Mouse (Mus musculus): ENCODE measurements around the gene Fbxl12.
"Not testable (repeated sequence)": the region's sequence is repeated elsewhere in the genome, so short reads cannot be mapped to it uniquely, and the experiment has no call there.

Fbxl12 gene

DNA sequence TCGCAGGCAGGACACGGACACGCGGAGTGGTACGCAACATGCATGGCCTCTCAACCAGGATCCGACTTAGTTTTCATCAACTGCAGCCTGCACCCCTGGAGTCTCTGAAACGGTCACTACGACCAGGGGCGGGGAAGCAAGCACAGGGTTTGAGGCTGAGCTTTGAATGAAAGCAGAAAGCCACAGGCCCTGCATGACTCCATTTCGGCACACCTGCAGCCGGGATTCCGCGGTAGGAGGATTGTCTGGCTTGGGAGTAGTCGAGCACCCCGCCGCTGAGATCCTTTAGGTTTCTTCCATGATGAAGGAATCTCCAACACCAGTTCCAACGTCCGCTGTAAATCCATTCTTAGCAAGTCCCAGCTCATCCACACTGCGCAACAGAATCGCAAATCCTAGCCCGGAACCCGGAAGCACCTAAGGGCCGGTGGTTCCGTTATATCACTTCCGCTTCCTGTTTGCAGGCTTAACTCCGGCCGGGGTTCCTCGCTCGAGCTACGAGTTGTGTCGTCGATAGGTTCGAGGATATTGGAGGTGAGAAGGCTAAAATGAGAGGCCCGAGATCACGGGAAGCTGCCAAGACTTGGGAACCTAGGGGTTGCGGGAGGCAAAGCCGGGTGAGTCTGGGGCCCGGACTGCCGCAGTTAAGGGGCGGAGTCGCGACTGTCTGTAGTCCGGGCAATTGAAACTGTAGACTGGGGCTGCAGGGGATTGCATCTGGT is at the start of gene Fbxl12:
Fbxl12 (minus strand) TSS at position 408 of the 722 bp plus-strand sequence.
- peak; percentile 72 for DNase-seq

GRCm38 (mm10) chr9:20692863-20693262 is 48.3 kb upstream of the Fbxl12 start:
- DNase-seq = no peak

GRCm38 (mm10) chr9:20690449-20690848 is 45.9 kb upstream of the Fbxl12 start:
- not testable (repeated sequence) for DNase-seq

- no peak for DNase-seq
Observed at GRCm38 (mm10) chr9:20689913-20690312, 45.3 kb upstream of the Fbxl12 start.

- DNase-seq = no peak
Observed at GRCm38 (mm10) chr9:20689403-20689802, 44.8 kb upstream of the Fbxl12 start.

- no peak for DNase-seq
Observed at GRCm38 (mm10) chr9:20685081-20685861, 40.7 kb upstream of the Fbxl12 start.

DNA sequence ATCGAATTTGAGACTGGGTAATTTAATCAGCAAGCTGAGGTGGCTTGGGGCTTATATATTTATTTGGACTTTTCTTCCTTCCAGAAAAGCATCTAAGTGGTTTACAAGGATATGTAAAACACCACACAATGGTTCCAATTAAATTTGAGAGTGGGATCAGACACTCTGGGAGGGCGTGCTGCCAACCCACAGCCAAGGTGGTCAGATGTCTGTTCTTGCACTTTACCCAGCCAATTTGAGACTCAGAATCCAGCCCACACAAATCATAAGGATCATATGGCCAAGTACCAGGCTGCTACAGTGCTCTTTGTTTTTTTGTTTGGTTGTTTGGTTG is 37.8 kb upstream of the Fbxl12 start:
- DNase-seq = no peak

GRCm38 (mm10) chr9:20681546-20682388 is 37.2 kb upstream of the Fbxl12 start:
- no peak for DNase-seq

- DNase-seq = no peak
Observed at GRCm38 (mm10) chr9:20680378-20680958, 35.9 kb upstream of the Fbxl12 start.

DNA sequence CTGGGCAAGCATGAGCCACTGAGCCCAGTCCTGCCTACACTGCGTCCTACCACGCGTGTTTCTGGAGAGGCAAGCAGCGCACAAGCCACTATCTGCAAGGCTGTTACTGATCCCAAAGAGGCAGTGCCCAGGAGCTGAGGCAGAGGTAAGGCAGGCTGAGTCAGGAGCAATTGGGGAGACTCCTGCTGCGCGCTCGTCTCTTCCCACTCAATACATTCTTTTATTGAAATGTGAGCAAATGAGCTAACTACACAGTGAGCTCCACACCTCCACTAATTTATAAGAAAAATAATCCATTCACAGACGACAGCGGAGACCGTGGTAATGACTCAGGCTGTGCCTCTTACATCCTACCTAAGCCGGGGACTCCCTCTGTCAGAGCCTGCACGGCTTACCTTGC is 33.3 kb upstream of the Fbxl12 start:
- DNase-seq = no peak

DNA sequence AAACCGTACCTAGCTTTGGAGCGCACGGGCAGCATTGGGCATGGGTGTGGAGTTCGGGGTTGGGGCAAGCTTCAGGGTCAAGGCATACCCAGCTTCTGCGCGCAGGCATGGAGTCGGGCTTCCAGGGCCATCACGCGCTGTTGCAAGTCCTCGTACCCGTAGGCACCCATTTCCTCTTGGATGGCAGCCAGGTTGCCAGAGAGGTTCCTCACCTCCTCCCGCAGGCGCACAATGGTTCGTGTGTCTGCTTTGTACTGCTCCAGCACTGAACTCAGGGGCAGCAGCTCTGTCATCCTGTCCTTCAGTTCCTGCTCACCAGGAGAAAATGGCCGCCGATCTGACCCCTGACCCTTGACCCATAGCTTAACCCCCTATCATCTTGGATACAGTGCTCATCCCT is 27.5 kb upstream of the Fbxl12 start:
- no peak for DNase-seq

DNA sequence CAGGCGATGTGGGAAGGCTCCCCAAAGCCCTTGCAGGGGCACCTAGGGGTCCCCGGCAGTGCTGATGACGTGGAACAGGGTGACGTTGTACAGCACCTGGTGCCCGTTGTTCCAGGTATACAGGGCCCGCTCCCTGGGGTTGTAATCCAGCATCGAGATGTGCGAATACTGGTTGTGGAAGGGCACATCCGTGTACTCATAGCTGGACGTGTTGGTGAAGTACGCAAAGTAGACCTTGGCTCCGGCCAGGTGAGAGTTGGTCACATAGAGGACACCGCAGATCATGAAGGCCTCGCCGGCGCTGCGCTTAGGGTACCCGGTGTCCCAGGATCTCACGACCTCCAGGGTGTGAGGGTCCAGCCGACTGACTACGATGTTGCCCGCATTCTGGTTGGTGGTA is 23.5 kb upstream of the Fbxl12 start:
- no peak for DNase-seq

- DNase-seq = no peak
Observed at GRCm38 (mm10) chr9:20666510-20667034, 22.0 kb upstream of the Fbxl12 start.

GRCm38 (mm10) chr9:20665925-20666324 is 21.4 kb upstream of the Fbxl12 start:
- no peak for DNase-seq

- no peak for DNase-seq
Observed at GRCm38 (mm10) chr9:20664982-20665637, 20.5 kb upstream of the Fbxl12 start.

GRCm38 (mm10) chr9:20664366-20664765 is 19.8 kb upstream of the Fbxl12 start:
- DNase-seq = no peak

DNA sequence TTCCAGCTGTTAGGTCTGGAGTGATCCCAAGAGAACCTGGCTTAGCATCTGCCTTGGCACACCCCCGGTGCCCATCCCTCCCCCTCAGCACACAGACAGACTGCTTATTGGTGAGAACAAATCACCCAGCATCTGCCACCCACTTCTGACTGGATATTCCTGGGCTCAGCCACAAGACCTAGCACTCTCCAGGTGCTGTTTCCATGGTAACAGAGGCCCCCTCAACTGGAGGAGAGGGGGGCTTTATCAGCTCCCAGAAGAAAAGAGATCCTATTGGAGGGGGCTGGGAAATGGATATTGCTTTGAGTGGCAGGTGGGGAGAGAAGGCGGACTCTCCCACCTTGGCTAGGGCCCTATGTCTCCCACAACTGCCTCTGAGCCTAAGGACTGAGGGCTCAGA is 19.4 kb upstream of the Fbxl12 start:
- no peak for DNase-seq

GRCm38 (mm10) chr9:20662874-20663273 is 18.3 kb upstream of the Fbxl12 start:
- no peak for DNase-seq

DNA sequence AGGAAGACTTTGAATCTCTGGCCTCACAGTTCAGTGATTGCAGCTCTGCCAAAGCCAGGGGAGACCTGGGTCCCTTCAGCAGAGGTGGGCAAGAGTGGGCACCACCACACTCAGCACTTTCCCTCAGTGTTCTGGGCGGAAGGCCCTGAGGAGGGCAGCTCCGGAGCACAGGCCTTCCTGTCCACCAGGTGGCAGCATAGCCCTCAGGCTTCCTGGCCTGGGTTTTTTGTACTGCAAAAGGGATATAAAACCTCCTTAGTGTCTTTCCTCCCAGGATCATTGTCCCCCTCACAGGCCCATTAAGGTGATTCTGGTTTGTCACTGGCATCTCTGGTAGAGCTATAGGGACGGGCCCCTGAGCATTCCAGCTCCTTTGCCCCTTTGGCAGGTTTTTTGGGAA is 17.8 kb upstream of the Fbxl12 start:
- no peak for DNase-seq

DNA sequence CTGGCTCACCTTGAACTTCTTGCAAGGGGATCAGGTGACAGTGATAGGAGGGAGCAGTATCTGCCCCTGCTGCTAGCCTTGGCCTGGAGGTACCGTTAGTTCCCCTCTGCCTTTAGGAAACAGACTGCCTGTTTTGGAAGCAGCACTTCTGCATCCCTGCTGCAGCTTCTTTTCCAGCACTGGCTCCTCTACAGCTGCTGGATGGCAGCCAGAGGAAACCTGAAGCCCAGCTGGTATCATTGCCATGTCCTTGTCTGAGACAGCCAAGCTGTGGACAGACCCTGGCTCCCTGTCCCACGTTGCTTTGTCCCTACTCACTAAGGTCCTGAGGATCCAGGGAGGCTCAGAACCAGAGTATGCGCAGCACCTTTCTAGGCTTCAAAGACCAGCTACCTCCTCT is 13.0 kb upstream of the Fbxl12 start:
- DNase-seq = no peak

GRCm38 (mm10) chr9:20653859-20654258 is 9.3 kb upstream of the Fbxl12 start:
- DNase-seq = no peak

DNA sequence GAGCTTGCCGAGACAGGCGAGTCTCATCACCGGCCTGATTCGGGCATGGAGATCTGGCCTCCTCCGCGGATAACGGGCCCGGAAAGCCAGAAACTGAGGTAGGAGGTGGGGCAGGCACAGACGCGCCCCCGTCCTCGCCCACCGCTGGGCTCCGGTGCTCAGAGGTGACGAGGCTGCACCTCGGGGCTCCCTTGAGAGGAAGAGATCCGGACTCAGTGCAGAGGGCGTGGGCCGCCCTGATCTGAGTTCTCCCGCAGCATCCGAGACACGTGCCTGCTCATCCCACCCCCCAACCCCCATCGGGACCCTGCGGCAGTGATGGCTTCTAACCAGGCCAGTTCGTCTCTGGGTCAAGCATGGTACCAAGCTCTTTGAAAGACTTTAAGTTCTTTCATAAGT is 7.7 kb upstream of the Fbxl12 start:
- DNase-seq = no peak
